Mouse (Mus musculus) kidney, embryonic 14.5 days (tissue): ENCODE data around the gene Ube2q1. TPM values are rescaled to one million over a fixed set of nuclear protein-coding genes. Genes with fewer than 3 reads are reported as not detected.

Source experiments
- ATAC-seq: fragments of 200-750 bp; cut with Nextera tagmentation; 2 replicates; pipeline ENCODE4 v1.8.0; 2017; ENCODE audit warnings: moderate number of reproducible peaks, mild to moderate bottlenecking, moderate TSS enrichment, moderate library complexity; ENCODE audit not compliant: low FRiP score, low TSS enrichment
- H3K27ac ChIP-seq: fragments of 300-500 bp; sonication (generic); 2 replicates; pipeline ENCODE4 v1.5.1; 2014; ENCODE audit warnings: low read depth, mild to moderate bottlenecking, low read length, moderate library complexity, mixed read lengths
- H3K27me3 ChIP-seq: fragments of 300-500 bp; sonication (generic); 2 replicates; pipeline ENCODE4 v1.6.1; 2014; ENCODE audit warnings: mild to moderate bottlenecking, low read length; ENCODE audit not compliant: control insufficient read depth, insufficient read depth
- H3K36me3 ChIP-seq: fragments of 300-500 bp; sonication (generic); 2 replicates; pipeline ENCODE4 v1.6.1; 2014; ENCODE audit warnings: low read length, mixed read lengths; ENCODE audit not compliant: control insufficient read depth, insufficient read depth
- H3K4me1 ChIP-seq: fragments of 300-500 bp; sonication (generic); 2 replicates; pipeline ENCODE4 v1.6.1; 2014; ENCODE audit warnings: low read length, mixed read lengths; ENCODE audit not compliant: control insufficient read depth, insufficient read depth
- H3K4me2 ChIP-seq: fragments of 300-500 bp; sonication (generic); replicated peaks from 2 replicates; pipeline ENCODE4 v1.6.1; 2014; ENCODE audit warnings: low read depth, mild to moderate bottlenecking, low read length
- H3K4me3 ChIP-seq: fragments of 300-500 bp; sonication (generic); 2 replicates; pipeline ENCODE4 v1.5.1; 2014; ENCODE audit warnings: mild to moderate bottlenecking, low read length
- H3K9ac ChIP-seq: fragments of 300-500 bp; sonication (generic); 2 replicates; pipeline ENCODE4 v1.6.1; 2014; ENCODE audit warnings: low read depth, mild to moderate bottlenecking, low read length, moderate library complexity
- H3K9me3 ChIP-seq: fragments of 300-500 bp; sonication (generic); 2 replicates; pipeline ENCODE4 v1.6.1; 2016; ENCODE audit warnings: low read length; ENCODE audit not compliant: control insufficient read depth
- WGBS: fragments of 180-500 bp; shearing (Covaris S2); extraction: QIAGEN DNeasy Blood & Tissue Kit; methylation state at CpG from one replicate; pipeline ENCODE4 v1.1.7; 2014; 5-methylcytosine and 5-hydroxymethylcytosine counted together
- polyA plus RNA-seq: library from polyadenylated mRNA; unstranded; fragments of >200 nt; fragmentation: Nextera tagmentation; extraction: Ambion mirVana; gene quantifications from 2 replicates; pipeline ENCODE4 v1.2.1, GENCODE M21; 2014

Ube2q1 gene
- polyA plus RNA-seq, 1 experiment from 2014 or later: 22.5 TPM

DNA sequence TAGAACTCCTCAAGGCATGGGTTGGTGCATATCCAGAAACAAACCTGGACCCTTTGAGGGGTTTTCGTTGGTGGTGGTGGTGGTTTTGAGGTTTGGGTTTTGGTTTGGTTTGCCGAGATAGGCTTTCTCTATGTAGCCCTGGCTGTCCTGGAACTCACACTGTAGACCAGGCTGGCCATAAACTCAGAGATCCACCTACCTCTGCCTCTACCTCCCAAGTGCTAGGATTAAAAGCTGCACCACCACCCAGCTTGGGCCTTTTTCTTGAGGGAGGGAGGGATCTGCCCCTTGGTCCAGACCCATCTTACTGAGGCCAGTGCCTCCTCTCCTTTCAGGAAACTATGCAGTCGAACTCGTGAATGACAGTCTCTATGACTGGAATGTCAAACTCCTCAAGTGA is 6.7 kb downstream of the Ube2q1 start:
- no peak overlapping the region for H3K27ac ChIP-seq
- peaks cover 84% of the 10 kb centered on the region for H3K36me3 ChIP-seq
- no peaks in the 10 kb centered on the region for H3K27me3 ChIP-seq
- no peak overlapping the region for H3K9ac ChIP-seq
- no peaks in the 10 kb centered on the region for H3K9me3 ChIP-seq
- H3K4me2 ChIP-seq: no peak overlapping the region
- 96% methylated on average over 4 of the region's 4 CpGs for WGBS
- H3K4me3 ChIP-seq: no peak overlapping the region
- peaks cover 11% of the 10 kb centered on the region for H3K4me1 ChIP-seq
- ATAC-seq: no peak

DNA sequence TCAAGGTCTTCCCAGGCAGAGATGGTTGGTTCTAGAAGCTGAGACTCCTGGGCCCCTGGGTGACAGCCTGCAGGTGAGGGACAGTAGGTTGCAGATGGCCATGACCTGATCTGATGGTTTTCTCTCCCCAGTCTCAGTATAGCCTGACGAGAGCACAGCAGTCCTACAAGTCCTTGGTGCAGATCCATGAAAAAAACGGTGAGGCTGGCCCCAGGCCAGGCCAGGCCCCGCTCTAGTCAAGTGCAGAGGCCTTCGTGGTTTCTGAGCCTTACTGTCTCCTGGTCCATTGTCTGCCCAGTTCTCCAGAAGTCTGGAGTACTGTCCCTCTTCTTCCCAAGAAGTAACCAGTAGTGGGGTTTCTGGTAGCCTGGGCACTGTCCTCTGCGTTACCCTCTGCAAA is 8.2 kb downstream of the Ube2q1 start:
- 84% methylated on average over 5 of the region's 5 CpGs for WGBS
- no peak overlapping the region for H3K9ac ChIP-seq
- no peaks in the 10 kb centered on the region for H3K4me1 ChIP-seq
- H3K27ac ChIP-seq: no peak overlapping the region
- peaks cover 69% of the 10 kb centered on the region for H3K36me3 ChIP-seq
- H3K27me3 ChIP-seq: no peaks in the 10 kb centered on the region
- H3K4me3 ChIP-seq: no peak overlapping the region
- H3K9me3 ChIP-seq: no peaks in the 10 kb centered on the region
- H3K4me2 ChIP-seq: no peak overlapping the region
- ATAC-seq: no peak

DNA sequence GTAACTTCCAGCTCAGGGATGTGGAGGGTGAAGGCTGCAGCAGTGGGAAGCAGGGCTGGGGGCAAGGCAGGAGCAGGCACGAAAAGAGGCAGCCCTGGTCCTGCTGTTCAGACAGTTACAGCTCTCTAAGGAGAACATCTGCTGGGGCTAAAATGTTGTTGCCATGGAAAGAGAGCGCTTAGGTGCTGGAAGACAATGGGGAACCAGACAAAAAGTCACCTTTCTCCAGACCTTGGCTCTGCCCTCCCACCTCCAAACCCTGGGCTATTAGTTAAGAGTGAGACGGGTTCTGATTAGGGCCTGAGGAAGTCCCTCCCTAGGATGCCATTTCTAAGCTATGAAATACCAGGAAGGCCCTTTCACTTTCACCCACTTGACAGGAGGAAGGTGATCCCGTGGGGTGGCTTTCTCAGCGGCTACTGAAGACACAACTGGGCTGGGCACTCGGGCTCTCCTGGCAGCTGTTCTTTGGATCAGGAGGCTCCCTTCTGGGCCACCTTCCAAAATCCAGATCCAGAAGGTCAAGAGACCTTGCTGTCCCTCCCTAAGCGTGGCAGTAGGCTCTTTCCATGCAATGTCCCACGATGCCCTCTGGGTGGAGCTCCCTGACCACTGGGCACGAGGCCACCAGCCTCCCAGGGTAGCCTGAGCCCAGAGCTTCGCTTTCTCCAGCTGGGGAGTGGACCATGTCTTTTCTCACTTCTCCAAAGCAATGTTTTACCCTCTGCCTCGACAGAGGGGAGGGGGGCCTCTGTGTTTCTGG is 11.8 kb downstream of the Ube2q1 start:
- H3K4me2 ChIP-seq: no peak overlapping the region
- H3K9ac ChIP-seq: no peak overlapping the region
- 19% methylated on average over 11 of the region's 11 CpGs for WGBS
- no peak overlapping the region for H3K27ac ChIP-seq
- no peak overlapping the region for H3K4me3 ChIP-seq
- H3K27me3 ChIP-seq: no peaks in the 10 kb centered on the region
- no peaks in the 10 kb centered on the region for H3K9me3 ChIP-seq
- H3K4me1 ChIP-seq: no peaks in the 10 kb centered on the region
- H3K36me3 ChIP-seq: peaks cover 34% of the 10 kb centered on the region
- ATAC-seq: peak; percentile 62

- H3K4me2 ChIP-seq: no peak overlapping the region
- H3K27me3 ChIP-seq: no peaks in the 10 kb centered on the region
- no peaks in the 10 kb centered on the region for H3K9me3 ChIP-seq
- H3K4me1 ChIP-seq: no peaks in the 10 kb centered on the region
- no peak for ATAC-seq
- H3K4me3 ChIP-seq: no peak overlapping the region
- WGBS: 79% methylated on average over 6 of the region's 6 CpGs
- peaks cover 23% of the 10 kb centered on the region for H3K36me3 ChIP-seq
- H3K9ac ChIP-seq: no peak overlapping the region
- no peak overlapping the region for H3K27ac ChIP-seq
Measured at GRCm38 (mm10) chr3:89786275-89786674, 12.9 kb downstream of the Ube2q1 start.

GRCm38 (mm10) chr3:89788680-89789352 is 15.4 kb downstream of the Ube2q1 start:
- no peak overlapping the region for H3K4me2 ChIP-seq
- H3K27me3 ChIP-seq: no peaks in the 10 kb centered on the region
- H3K9ac ChIP-seq: no peak overlapping the region
- H3K36me3 ChIP-seq: no peaks in the 10 kb centered on the region
- H3K4me1 ChIP-seq: no peaks in the 10 kb centered on the region
- no peaks in the 10 kb centered on the region for H3K9me3 ChIP-seq
- no peak for ATAC-seq
- no peak overlapping the region for H3K27ac ChIP-seq
- H3K4me3 ChIP-seq: no peak overlapping the region
- WGBS: 77% methylated on average over 16 of the region's 16 CpGs

DNA sequence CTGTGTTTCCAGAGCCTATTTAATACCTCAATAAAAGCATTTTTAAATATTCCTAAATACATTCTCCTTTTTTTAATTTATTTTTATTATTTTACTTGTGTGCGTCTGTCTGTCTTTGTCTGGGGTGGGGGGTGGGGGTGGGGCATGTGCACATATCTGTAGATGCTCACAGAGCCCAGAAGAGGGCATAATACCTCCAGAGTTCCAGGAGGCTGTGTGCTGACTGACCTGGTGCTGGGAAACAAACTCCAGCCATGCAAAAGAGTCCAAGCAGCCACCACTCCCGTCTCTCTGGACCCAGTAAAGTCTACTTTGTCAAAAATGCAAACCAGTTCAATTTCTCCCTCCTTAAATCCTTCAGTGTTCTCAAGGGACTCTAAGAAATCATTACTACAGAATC is 21.2 kb downstream of the Ube2q1 start:
- no peak for ATAC-seq
- WGBS: 64% methylated on average over 2 of the region's 2 CpGs

DNA sequence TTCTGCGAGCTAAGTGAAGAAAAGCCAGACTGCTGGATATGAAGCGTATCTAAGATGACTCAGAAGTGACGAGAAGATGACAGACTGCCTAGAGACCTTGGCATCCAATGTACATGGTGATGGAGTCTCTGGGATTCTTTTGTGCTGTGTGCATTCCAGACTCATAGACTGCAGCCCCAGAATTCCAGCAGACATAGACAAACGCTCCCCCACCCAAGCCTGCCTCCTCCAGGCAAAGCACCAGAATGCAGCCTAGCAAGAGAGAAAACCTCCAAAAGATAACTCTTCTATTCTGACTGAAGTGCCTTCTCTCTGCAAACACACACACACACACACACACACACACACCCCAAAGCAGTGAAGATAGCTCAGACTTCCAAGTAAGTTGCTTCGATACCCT is 22.3 kb downstream of the Ube2q1 start:
- Histone ChIP-seq H3K9me3 (no peaks in the 10 kb centered on the region), H3K27ac (no peak overlapping the region), H3K4me2 (no peak overlapping the region), H3K36me3 (no peaks in the 10 kb centered on the region), H3K4me1 (no peaks in the 10 kb centered on the region), H3K27me3 (no peaks in the 10 kb centered on the region), H3K9ac (no peak overlapping the region), H3K4me3 (no peak overlapping the region)
- 75% methylated on average over 5 of the region's 5 CpGs for WGBS
- ATAC-seq: no peak

More for the DNA sequence above, 21.2 kb downstream of the Ube2q1 start:
- no peak overlapping the region for H3K27ac ChIP-seq
- no peaks in the 10 kb centered on the region for H3K4me1 ChIP-seq
- no peaks in the 10 kb centered on the region for H3K27me3 ChIP-seq
- no peaks in the 10 kb centered on the region for H3K9me3 ChIP-seq
- no peak overlapping the region for H3K4me3 ChIP-seq
- H3K36me3 ChIP-seq: no peaks in the 10 kb centered on the region
- no peak overlapping the region for H3K4me2 ChIP-seq
- no peak overlapping the region for H3K9ac ChIP-seq

DNA sequence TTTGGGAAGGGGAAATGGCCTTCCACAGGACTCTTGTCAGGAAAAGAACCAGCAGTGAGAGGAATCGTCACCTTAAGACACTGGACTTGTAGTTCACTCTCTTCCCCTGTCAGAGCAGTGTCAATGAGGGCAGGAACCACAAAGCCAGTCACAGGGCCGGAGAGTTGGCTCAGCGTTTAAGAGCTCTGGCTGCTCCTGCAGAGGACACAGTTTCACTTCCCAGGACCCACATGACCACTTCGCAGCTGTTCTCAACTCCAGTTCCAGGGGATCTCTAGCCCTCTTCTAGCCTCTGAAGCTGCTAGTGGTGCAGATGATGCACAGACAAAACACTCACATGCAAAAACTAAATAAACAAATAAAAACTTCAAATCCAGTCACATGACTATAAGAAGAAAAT is 22.9 kb downstream of the Ube2q1 start:
- H3K4me3 ChIP-seq: no peak overlapping the region
- no peak for ATAC-seq
- H3K36me3 ChIP-seq: no peaks in the 10 kb centered on the region
- H3K9ac ChIP-seq: no peak overlapping the region
- no peaks in the 10 kb centered on the region for H3K4me1 ChIP-seq
- no peak overlapping the region for H3K27ac ChIP-seq
- H3K9me3 ChIP-seq: no peaks in the 10 kb centered on the region
- no peaks in the 10 kb centered on the region for H3K27me3 ChIP-seq
- no peak overlapping the region for H3K4me2 ChIP-seq
- WGBS: 28% methylated on average over 4 of the region's 4 CpGs

- no peaks in the 10 kb centered on the region for H3K27me3 ChIP-seq
- H3K9ac ChIP-seq: no peak overlapping the region
- no peak overlapping the region for H3K4me3 ChIP-seq
- 94% methylated on average over 3 of the region's 3 CpGs for WGBS
- no peaks in the 10 kb centered on the region for H3K36me3 ChIP-seq
- H3K4me1 ChIP-seq: no peaks in the 10 kb centered on the region
- no peaks in the 10 kb centered on the region for H3K9me3 ChIP-seq
- no peak overlapping the region for H3K27ac ChIP-seq
- no peak overlapping the region for H3K4me2 ChIP-seq
- ATAC-seq: no peak
Measured at GRCm38 (mm10) chr3:89798518-89798917, 25.1 kb downstream of the Ube2q1 start.
